Mouse (Mus musculus): ENCODE measurements at regions not wholly inside any gene's neighbourhood (a gene's known extent, or its start where the extent isn't known, plus 50 kb on each side); places are given as distances from the start of the nearest gene placed in this dataset.
A peak's percentile ranks its signal among the peaks of the same experiment; 100 is the strongest.

DNA sequence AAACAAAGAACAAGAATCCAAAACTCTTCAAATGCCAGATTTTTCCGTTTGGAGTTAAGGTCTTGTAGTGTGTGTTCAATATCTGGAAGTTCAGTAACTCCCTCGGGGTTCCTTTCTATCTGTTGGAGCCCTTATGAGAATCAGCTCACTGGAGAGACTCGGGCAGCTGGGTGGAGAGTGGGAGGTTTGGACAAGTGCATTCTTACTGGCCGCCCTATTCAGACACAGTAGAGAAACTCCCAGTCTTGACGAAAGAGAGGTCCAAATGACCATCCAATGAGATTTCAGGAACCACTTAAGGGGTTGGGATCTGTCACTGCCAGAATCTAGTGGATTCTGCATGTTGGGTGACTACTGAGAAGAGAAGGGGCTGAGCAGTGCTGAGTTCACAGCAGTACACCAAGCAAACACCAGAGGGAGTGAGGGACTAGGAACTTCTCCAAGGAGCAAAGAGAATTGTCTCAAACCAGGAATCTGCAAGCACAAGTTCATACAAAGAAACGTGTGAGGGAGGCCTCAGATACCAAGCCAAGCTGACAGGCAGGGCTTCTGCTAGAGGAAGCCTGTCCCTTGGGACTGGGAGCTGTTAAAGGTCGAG is 310.0 kb upstream of the Magi2 start:
- peak; percentile 12 for DNase-seq (ENCODE audit: low spot score)

- no peak for DNase-seq (ENCODE audit: low spot score)
Measured at GRCm38 (mm10) chr5:18953875-18954474, 272.9 kb upstream of the Magi2 start.

Data from ovary, postnatal 36 days (tissue).